Mouse (Mus musculus) embryonic fibroblast, embryonic 13.5 days (primary cell): Measurements from ENCODE around the gene Pknox1.

ENCODE experiments used
- CTCF ChIP-seq: IDR thresholded peaks from 2 replicates; pipeline ENCODE4 v1.5.1; 2011; ENCODE audit warnings: mild to moderate bottlenecking, control low read depth, low read length, moderate library complexity, borderline replicate concordance; ENCODE audit not compliant: insufficient read depth
- POLR2A ChIP-seq: IDR thresholded peaks from 2 replicates; pipeline ENCODE4 v1.6.1; 2011; ENCODE audit warnings: low read depth, mild to moderate bottlenecking, control low read depth, low read length, moderate library complexity

DNA sequence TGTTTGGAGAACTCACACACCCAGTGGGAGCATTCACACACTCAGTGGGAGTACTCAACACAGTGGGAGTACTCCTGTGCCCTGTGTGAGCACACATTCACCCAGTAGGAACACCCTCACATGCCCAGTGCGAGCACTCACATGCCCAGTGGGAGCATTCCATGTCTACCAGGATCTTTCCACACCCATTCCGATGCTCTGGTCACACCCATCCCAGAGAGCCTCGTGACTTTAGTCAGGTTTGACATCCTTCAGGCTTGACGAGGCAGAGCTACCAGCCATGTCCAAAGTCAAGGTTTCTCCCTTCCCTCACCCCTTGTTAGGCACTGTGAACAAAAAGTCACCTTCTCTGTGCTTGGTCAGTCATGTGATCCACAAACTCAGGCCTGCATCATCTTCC is 29.2 kb upstream of the Pknox1 start:
- TF ChIP-seq POLR2A (no peak), CTCF (no peak)
